Mouse (Mus musculus) right cerebral cortex, postnatal 25 days (tissue): ENCODE measurements around the gene Olfr149.
"Not testable (repeated sequence)": the region's sequence is repeated elsewhere in the genome, so short reads cannot be mapped to it uniquely, and the experiment has no call there.

Experiments used
- DNase-seq: peaks from one replicate; pipeline ENCODE4 v3.0.0; 2022

Olfr149 gene

DNA sequence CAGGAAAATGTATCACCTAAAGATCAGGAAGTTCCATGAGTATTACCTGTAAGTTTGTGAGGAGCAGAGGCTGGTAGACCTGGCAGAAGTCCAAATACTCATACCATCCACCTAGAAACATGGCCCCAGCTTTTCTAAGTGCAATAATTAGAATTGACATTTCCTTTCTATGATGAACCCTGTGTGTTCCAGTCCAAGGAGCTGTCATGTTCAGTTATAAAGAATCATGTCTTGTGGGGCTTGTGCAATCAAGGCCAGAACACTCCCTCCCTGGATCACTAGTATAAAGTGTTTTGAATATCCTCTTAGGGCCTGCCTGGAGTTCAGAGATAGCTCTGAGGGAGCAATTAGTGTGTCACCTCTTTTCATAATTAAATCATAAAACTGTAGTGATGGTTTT lies at the start of gene Olfr149:
Olfr149 (minus strand) TSS at position 101 of the 400 bp plus-strand sequence.
- no peak for DNase-seq

DNA sequence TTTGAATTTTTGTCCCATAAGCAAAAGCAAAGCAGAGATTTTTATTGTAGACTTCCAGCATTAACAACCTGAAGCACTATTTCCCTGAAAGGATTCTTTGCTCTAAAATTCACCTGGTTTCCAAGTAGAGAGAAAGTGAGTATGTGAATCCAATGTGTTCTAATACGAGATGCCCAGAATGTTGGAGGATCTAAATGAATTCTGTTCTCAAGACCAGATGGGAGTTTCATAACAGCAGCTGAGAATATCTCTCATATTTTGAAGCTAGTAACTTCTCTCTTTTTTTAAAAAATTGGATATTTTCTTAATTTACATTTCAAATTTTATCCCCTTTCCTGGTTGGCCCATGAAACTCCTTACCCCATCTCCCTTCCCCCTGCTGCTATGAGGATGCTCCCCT lies 39.5 kb upstream of the Olfr149 start:
- peak; percentile 6 for DNase-seq

DNA sequence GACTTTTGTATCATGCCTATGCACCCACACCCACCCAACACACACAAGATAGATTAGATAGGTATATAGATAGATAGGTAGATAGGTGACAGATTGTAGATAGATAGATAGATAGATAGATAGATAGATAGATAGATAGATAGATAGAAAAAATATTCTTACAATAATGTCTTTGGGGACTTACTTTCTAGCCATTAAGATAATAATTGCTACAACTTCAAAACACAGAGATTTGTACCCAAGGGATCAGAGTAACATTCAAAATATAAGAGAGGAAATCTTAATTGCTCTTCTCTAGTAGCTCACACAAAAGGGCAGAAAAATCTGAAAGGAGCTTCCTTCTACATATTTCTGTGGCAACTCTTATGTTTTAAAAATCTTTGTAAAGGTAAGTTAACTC lies 39.0 kb upstream of the Olfr149 start, which contains the start of gene Olfr967:
Olfr967 (plus strand) TSS at position 301 of the 400 bp plus-strand sequence.
- no peak for DNase-seq

DNA sequence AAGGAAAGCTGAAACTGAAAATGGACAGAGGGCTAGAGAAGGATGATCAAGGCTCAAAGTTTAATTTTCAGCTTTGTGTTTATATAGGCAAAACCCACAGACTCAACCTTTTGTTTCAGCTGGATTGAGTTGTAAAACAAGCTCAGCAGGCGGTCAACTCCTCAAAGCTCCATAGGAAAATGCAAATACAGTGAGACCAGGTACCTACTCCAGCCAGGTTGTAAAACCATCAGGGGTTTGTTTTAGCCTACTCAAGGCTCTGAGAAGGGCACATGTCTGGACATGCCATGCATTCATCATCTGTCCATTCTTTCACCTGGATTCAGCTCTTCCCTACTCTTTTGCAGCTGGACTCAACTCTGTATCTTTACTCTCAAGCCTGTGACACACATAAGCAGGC lies 33.8 kb upstream of the Olfr149 start:
- DNase-seq, result no peak

DNA sequence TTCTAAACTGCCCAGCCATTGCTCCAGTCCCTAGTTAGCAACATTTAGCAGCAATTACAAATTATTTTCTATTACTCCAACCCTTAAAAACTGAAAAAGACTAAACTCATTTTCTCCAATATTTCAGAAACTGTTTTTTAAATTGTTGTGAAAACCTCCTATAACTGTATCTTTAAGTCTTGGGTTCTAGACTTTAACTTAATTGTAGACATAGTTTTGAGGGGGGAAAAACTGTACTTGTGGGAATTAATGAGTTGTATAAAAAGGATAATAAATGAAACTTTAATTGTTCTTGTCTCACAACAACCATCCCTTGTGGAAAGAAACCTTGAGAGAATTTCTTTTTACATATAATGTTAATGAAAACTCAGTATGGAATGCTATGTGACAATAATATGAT lies 23.8 kb upstream of the Olfr149 start, which contains the start of gene Olfr150:
Olfr150 (plus strand) TSS at position 301 of the 400 bp plus-strand sequence.
- DNase-seq, result no peak

DNA sequence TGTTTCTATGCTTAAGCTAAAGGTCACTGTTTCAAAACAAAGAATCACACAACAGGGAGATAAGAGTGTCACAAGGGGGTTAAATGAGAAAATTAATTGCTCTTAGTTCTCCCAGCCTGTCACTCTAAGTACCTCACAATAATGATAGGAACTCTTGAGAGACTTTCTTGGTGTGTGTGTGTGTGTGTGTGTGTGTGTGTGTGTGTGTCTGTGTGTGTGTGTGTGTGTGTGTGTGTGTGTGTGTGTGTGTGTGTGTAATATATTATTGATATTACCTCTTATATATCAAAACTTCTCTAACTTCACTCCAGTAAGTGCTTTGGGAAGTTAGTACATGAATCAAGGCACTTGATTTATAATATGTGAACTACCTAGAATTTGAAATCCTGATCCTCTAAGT lies 4.1 kb upstream of the Olfr149 start, which contains the start of gene Olfr965:
Olfr965 (plus strand) TSS at position 301 of the 400 bp plus-strand sequence.
- DNase-seq, result no peak

DNA sequence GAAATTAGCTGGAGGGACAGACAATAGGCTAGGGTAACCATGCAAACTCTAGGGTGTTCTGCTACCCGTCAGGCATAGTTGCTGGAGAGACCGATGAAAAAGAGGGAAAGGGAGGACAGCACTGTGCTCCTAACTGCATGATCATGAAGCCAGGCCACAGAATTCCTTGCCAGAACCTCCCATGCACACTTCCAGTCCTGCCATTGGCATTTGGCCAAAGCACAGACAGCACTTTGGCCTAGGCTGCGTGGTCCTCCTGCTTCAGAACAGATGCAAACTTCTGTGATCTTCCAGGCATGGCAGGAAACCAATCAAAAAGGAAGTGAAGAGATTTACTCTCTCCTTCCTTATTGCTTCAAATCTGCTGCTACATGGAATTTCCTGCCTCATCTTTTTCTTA lies 2.0 kb upstream of the Olfr149 start:
- DNase-seq, result no peak

DNA sequence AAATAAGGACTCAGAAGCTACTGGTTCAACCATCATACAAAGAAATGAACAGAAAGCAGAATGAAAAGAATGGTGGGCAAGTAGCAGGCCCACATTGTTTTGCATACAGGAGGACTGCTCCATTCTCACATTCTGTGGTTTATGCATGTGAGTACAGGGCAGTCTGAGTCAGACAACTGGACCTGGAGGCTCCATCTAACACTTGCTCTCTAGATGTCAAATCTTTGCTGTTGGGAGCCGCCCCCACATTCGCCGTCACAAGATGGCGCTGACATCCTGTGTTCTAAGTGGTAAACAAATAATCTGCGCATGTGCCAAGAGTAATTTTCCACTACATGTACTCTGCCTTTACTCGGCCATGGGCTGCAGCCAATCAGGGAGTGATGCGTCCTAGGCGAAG lies 5.8 kb downstream of the Olfr149 start:
- not testable (repeated sequence) for DNase-seq

DNA sequence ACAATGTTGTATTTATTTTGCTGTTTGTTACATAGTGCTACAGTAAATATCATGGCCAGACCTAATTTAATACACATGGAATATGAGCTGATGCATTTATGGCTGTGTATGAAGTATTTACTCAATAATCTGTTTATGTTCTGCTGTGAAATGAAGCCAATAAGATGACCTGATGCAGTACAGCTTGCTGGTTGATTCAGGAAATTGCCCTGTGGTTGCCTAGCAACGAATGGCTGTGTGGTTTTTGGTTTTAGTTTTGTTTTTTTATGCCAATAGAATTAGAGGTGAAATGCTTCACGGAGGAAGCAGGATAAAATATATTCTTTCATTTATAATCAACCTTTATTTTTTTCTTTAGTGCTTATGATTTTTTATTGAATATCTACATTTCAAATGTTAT lies 27.6 kb downstream of the Olfr149 start:
- no peak for DNase-seq

DNA sequence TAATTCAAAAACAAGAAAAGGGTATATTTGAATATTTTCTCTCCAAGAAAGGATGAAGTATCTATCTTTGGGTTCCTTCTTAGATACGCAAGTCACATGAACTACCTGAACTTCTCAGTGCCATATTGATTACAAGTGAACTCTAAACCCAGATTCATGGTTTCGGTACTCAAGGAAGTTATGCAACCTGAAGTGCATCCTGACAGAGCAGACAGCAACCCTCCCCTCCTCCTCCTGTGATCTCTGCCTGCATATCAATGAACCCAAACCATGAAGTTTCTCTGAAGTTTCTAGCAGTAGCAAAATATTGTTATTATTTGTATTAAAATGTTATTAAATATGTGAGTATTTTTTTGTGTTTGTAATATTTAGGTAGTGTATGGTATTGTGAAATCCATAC lies 28.4 kb downstream of the Olfr149 start:
- no peak for DNase-seq

DNA sequence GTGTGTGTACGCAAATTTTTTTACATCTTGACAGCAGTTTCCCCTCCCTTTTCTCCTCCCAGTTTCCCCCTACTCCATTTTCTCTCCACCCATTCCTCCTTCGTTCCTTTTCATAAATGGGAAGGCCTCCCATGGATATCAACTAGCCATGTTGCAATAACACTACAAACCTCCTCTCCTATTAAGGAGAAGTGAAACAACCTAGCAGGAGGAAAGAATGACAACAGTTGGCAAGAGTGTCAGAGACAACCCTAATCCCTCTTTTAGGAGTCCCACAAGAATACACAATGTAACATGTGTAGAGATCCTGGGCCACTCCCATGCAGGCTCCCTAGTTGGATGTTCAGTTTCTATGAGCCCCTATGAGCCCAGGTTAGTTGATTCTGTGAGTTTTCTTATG lies 32.1 kb downstream of the Olfr149 start:
- DNase-seq, result no peak

DNA sequence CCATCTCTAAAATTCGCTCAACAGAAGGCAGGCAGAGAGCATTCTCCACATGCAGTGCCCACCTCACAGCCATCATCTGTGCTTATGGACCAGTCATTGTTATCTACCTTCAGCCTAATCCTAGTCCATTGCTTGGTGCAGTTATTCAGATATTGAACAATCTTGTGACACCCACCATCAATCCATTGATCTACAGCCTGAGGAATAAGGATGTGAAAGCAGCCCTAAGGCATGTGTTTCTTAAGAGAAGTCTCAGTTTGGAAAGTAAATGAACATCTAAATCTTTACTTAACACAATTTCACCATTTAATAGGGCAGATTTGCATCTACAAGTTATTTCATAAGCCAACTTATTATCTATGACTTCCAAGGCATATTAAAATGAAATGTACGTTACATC lies 37.2 kb downstream of the Olfr149 start:
- DNase-seq, result no peak

DNA sequence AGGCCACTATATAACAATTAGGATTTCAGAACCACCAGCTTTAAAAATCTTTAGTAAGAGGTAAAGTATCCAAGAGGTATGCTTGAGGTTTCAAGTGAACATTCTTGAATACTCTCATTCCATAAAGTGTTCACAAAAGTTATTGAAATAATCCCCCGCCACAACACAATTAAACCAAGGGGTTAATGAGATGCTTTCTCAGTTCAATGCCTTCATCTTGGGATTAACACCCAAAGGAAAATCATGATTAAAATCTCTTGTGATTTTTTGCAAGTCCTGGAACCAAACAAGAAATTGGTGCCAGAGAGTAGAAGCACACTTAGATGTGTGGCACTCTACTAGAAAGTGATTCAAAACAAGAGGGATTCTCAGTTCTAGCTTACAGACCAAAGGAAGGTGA lies 40.0 kb downstream of the Olfr149 start, which contains the start of gene Olfr963:
Olfr963 (plus strand) TSS at position 301 of the 400 bp plus-strand sequence.
- DNase-seq, result no peak

DNA sequence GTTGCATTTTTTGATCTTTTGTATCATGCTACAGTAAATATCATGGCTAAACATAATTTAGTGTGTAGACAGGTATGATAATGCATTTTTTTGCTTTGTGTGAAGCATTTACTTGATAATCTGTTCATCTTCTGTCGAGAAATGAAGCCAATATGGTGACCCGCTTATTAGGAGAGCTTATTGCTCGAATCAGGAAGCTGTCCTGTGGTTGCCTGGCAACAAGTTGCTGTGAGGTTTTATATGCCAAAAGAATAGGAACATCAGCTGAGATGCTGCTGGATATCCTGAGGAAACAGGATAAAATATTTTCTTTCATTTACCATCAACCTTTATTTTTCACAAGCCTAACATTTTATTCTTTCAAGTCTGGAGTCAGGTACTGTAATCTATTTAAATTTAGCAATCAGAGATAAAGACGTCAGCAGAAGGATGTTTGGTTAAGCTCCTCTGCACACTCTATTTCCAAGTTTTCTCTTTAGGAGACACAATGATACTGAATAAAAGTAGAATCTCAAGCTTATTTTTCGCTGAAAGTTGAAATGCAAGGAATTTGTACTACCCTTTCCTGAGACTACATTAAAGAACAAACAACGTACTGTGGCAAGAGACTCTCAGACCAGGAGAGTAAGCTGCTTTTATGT lies 52.0 kb downstream of the Olfr149 start:
- no peak for DNase-seq
